Mouse (Mus musculus) kidney, postnatal 14 days (tissue): ENCODE measurements around the gene Peli1.

Source experiments
- DNase-seq: peaks from one replicate; pipeline ENCODE4 v3.0.0; 2022; ENCODE audit warnings: mixed read lengths

Gene Peli1

DNA sequence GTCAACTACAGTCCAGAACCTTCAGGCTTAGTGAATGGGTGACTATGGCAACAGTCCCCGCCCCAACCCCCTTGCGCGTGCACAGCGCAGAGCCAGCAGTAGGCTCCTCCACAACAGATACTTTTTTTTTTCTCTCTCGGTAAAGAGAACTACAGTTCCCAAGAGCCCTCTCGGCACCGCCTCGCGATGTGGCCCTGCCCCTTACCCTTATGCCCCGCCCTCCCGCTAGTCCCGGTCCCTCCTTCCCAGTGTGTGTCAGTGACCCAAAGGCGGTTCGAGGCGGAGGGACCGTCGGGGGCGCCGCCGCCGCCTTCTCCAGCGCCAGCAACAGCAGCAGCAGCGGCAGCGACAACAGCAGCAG is at the start of gene Peli1:
Peli1 (plus strand) TSS at position 225 of the 361 bp plus-strand sequence.
- peak; percentile 97 for DNase-seq

GRCm38 (mm10) chr11:21042590-21042989 is 48.5 kb upstream of the Peli1 start:
- no peak for DNase-seq

GRCm38 (mm10) chr11:21046188-21046587 is 44.9 kb upstream of the Peli1 start:
- DNase-seq, result no peak

- DNase-seq, result no peak
Observed at GRCm38 (mm10) chr11:21047921-21048320, 43.2 kb upstream of the Peli1 start.

DNA sequence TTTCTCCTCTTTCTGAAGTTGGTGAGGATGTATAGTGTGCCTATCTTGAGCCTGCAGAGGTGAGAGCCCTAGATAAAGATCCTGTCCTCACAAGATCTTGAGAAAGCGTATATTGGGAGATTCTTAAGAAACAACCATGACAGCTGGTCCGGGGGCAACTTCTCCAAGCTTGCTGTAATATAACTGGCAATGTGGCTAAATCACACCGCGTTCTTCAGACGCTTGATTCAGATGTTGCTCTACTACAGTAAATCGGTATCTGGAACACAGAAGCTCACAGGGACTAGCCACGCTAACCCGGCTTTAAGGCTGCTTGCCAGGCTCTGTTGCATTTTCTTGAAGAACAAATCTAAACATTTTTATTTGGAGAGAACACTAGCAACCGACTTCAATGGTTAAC is 39.4 kb upstream of the Peli1 start:
- no peak for DNase-seq

GRCm38 (mm10) chr11:21054587-21054986 is 36.5 kb upstream of the Peli1 start:
- DNase-seq, result no peak

- DNase-seq, result no peak
Observed at GRCm38 (mm10) chr11:21056109-21056850, 34.8 kb upstream of the Peli1 start.

- DNase-seq, result no peak
Observed at GRCm38 (mm10) chr11:21057511-21058414, 33.3 kb upstream of the Peli1 start.

GRCm38 (mm10) chr11:21058415-21058781 is 32.7 kb upstream of the Peli1 start:
- no peak for DNase-seq

DNA sequence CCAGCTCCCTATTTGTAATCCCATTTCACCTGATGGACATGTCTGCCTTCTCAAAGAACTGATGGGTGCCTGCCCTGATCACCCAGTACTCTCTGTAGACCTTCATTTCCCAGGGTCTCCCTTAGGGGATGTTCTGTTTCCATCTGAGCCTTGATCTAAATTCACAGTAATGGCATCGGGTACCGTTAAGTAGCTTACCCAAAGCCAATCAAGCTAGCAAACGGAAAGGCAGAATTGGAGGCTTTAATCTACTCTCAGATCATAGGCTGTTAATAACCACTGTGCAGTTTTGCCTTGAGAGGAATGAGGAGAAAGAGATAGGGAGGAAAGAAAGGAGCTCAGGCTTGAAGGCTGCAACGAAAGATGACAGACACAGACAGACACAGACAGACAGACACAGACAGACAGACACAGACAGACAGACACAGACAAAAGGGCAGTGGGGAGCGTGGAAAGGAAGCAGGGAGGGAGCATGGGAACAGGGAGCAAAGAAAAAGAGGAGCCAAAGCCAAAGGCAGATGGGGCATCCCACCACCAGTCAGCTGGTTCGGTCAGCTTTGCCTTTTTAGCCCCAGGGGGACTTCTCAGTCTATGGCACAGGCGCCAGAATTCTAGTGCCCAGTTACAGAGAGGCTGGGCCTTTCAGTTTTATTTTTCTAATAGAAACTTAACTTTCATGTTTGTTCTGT is 30.6 kb upstream of the Peli1 start:
- DNase-seq, result no peak

GRCm38 (mm10) chr11:21061075-21061403 is 30.1 kb upstream of the Peli1 start:
- no peak for DNase-seq

GRCm38 (mm10) chr11:21061431-21061830 is 29.7 kb upstream of the Peli1 start:
- DNase-seq, result peak; percentile 21

- DNase-seq, result no peak
Observed at GRCm38 (mm10) chr11:21062071-21062470, 29.0 kb upstream of the Peli1 start.

DNA sequence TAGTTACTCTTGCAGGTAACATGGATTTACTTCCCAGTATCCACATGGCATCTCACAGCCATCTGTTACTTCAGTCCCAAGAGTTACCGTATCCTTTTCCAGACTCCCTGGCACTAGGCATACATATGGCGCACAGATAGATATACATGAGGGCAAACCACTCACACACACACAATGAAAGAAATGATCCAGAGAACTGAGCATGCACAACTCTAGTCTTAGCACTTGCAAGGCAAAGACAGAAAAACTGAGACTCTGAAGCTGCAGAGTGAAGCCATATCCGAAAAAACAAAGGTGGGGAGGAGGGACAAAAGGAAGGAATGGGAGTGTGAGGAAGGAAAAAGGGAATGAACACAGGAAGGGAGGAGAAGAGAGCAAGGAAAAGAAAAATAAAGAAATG is 27.8 kb upstream of the Peli1 start:
- no peak for DNase-seq

DNA sequence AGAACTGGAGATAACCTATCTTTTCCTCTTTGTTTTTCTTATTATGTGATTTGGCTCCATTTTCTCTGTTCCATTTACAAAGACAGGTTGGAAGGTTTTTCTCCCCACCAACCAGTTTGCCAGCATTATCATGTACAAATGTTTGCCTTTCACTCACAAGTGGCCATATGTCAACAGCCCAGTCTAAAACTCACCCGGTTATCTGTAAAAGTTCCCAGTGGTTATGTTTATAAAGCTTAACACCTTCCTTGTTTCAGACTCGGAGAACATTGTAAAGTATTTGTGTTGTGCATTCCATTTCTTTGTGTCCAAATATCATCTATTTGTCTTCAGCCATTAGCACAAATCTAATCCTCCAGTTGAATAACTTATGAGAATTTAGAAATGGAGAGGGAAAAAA is 11.7 kb upstream of the Peli1 start:
- DNase-seq, result no peak

DNA sequence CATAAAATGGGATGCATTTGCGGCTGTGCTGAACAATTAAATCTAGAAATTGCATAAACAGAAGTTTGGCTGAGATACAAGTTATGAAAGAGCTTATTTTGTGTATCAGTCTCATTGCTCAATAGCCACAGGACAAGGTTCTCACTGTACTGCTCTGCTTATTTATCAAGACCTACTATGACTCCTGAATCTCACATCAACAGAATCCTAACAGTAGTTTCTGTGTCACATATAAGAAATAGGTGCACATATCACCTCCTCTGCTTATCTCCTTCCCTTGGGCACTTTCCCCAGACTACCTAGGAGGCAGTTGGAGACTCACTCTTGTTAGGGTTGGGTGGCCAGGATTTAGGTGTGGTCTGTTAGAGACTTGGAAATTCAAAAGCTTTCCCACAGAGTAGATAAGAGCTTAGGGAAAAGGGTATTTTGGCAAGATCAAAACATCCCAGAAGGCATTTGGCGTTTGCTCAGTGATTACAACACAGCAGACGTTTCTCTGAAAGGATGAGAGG is 11.2 kb upstream of the Peli1 start:
- DNase-seq, result no peak

DNA sequence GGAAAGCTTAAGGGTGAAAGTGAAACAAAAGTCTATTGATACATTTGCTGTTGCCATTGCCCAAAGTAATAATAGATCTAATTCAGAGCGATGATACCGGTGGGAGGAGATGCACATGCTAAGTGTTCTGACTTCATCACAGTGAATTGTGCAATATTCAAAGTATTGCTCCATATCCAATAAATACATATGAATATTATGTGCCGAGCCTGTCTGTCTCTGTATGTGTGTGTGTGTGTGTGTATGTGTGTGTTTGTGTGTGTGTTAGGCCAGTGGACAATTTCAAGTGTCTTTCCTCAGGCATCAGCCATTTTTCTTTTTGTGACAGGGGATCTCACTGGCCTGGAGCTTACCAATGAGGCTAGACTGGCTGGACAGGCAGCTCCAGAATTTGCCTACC is 9.9 kb upstream of the Peli1 start:
- no peak for DNase-seq

DNA sequence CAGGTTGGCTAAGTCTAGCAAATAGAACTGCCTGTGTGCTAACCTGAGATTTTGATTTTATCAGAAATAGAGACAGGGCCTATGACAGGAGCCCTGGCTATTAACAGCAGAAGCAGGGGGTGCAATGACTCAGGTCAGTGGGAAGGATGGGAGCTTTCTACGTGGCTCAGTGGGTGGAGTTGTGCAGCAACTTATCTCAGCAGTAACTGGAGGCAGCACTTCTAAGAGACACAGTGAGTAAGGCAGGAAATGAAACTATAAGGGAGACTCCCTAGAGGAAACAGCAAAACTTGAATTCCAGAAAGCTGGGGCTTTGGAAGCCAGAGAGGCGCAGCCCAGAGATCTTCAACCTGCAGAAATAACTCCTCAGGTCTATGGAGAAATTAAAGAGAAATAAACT is 8.4 kb upstream of the Peli1 start:
- no peak for DNase-seq

DNA sequence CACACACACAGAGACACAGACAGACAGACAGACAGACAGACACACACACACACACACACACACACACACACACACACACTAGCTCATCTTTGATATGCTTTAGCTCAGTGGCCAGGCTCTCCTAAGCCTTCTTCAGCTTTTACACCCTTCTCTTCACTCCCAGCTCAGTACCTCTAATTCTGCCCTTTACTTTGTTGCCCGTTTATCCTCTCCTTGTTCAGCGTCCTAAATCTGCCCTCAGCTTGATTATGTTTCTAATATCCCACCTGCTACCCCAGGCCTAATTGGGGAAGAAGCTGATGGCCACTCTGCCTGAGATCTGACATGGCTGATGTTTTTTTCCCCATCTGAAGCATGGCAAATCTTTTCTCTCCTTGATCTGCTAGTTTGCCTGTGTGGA is 2.7 kb upstream of the Peli1 start:
- no peak for DNase-seq

DNA sequence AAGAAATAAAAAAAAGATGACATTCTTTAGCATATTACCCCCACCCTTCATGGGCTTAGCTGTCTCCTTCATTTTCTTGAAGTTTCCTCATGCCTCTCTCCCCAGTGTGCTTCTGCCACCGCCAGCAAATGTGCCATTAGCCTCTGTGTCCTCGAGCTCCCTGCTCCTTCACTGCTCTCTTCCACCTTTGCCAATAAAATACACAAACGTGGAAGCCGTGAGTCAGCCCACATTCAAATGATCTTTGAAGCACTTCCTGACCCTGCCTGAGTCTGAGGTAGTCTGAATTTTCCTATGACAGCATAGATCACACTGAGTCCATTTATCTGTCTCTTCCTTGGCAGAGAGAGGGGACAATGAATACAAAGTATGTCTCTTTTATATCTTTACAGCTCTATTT is 1.5 kb upstream of the Peli1 start:
- DNase-seq, result no peak

DNA sequence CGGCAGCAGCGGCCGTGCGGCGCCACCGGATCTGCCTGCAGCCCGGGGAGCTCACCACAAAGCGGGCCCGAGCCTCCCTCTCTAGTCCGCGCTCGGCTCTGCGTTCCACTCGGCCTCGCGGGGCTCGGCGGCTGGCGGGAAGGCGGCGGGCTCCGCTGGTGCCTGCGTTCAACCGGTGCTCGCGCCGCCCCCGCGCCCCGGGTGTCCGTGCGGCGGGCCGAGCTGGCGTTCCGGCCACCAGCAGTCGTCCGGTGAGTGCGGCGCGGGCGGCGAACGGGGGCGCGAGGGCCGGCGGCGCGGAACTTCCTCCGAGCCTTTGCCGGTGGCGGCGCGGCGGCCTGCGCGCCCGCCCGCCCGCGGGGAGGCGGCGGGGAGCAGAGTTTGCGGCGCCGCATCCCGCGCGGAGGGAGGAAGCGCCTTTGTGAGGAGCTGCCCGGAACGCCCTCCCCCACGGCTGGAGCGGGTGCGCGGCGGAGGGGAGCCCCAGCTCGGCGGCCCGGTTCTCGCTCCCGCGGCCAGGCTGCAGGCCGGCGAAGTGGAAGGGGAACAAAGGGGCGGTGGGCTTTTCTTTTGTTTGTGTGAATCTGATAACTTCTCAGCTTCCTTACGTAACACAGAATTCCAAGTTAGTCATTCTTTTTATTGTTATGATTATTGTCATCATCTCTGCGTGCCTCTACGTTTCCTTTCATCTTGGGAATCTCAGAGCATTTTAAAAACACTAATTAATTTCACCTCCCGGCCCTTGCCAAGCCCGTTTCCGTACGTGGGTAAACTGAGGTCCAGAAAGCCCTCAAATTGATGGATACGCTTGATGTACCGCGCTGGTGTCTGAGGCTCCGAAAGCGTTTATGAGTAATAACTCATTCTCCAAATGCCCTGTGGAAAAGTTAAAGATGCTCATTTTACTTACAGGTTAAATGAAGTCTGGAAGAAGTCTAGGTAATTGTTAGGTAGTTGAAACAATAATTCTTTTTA is 626 bp downstream of the Peli1 start:
- DNase-seq, result peak; percentile 82

DNA sequence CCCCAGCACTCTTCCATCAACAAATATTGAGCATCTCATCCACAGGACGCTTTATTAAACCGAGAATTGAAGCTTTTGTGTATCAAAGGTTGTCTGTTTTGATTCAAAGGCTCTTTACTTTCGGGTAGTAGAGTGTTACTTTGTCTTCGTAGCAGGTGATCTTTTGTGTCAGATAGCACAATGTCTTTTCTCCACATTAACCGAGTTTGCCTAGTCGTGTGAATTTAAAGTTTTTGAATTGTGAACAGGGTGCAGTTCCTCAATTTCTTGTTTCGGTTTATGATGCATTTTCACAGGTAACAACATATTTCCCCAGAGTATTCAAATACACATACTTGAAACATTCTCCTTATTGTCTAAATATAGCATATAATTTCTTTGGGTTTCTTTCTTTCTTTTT is 1.5 kb downstream of the Peli1 start:
- no peak for DNase-seq
